Mouse (Mus musculus) forebrain, embryonic 16.5 days (tissue): ENCODE measurements around the gene Fjx1. TPM values are rescaled to one million over a fixed set of nuclear protein-coding genes. Genes with fewer than 3 reads are reported as not detected.
A peak's percentile ranks its signal among the peaks of the same experiment; 100 is the strongest.

Experiments used
- ATAC-seq: fragments of 200-750 bp; cut with Nextera tagmentation; 2 replicates; pipeline ENCODE4 v1.8.0; 2017; ENCODE audit warnings: mild to moderate bottlenecking, moderate library complexity
- H3K27ac ChIP-seq: fragments of 300-500 bp; sonication (generic); 2 replicates; pipeline ENCODE4 v1.5.1; 2014; ENCODE audit warnings: low read length, control low read depth
- H3K27me3 ChIP-seq: fragments of 300-500 bp; sonication (generic); replicated peaks from 2 replicates; pipeline ENCODE4 v1.6.1; 2014; ENCODE audit warnings: low read length; ENCODE audit not compliant: control insufficient read depth, insufficient read depth
- H3K36me3 ChIP-seq: fragments of 300-500 bp; sonication (generic); 2 replicates; pipeline ENCODE4 v1.6.1; 2014; ENCODE audit not compliant: control insufficient read depth, insufficient read depth
- H3K4me1 ChIP-seq: fragments of 300-500 bp; sonication (generic); replicated peaks from 2 replicates; pipeline ENCODE4 v1.6.1; 2014; ENCODE audit warnings: low read length; ENCODE audit not compliant: control insufficient read depth, insufficient read depth
- H3K4me2 ChIP-seq: fragments of 300-500 bp; sonication (generic); 2 replicates; pipeline ENCODE4 v1.6.1; 2014; ENCODE audit warnings: mild to moderate bottlenecking, low read length, control low read depth
- H3K4me3 ChIP-seq: fragments of 300-500 bp; sonication (generic); replicated peaks from 2 replicates; pipeline ENCODE4 v1.5.1; 2014; ENCODE audit warnings: mild to moderate bottlenecking, low read length, control low read depth
- H3K9ac ChIP-seq: fragments of 300-500 bp; sonication (generic); replicated peaks from 2 replicates; pipeline ENCODE4 v1.6.1; 2014; ENCODE audit warnings: low read depth, low read length, control low read depth
- H3K9me3 ChIP-seq: fragments of 300-500 bp; sonication (generic); 2 replicates; pipeline ENCODE4 v1.6.1; 2016; ENCODE audit warnings: low read length; ENCODE audit not compliant: control insufficient read depth
- WGBS: fragments of 180-500 bp; shearing (Covaris S2); extraction: QIAGEN DNeasy Blood & Tissue Kit; methylation state at CpG from one replicate; pipeline ENCODE4 v1.1.7; 2014; 5-methylcytosine and 5-hydroxymethylcytosine counted together
- polyA plus RNA-seq: library from polyadenylated mRNA; unstranded; fragments of >200 nt; fragmentation: Nextera tagmentation; extraction: Ambion mirVana; gene quantifications from 2 replicates; pipeline ENCODE4 v1.2.1, GENCODE M21; 2015

The Fjx1 gene
- polyA plus RNA-seq, 1 experiment from 2014 or later: 26.5 TPM

DNA sequence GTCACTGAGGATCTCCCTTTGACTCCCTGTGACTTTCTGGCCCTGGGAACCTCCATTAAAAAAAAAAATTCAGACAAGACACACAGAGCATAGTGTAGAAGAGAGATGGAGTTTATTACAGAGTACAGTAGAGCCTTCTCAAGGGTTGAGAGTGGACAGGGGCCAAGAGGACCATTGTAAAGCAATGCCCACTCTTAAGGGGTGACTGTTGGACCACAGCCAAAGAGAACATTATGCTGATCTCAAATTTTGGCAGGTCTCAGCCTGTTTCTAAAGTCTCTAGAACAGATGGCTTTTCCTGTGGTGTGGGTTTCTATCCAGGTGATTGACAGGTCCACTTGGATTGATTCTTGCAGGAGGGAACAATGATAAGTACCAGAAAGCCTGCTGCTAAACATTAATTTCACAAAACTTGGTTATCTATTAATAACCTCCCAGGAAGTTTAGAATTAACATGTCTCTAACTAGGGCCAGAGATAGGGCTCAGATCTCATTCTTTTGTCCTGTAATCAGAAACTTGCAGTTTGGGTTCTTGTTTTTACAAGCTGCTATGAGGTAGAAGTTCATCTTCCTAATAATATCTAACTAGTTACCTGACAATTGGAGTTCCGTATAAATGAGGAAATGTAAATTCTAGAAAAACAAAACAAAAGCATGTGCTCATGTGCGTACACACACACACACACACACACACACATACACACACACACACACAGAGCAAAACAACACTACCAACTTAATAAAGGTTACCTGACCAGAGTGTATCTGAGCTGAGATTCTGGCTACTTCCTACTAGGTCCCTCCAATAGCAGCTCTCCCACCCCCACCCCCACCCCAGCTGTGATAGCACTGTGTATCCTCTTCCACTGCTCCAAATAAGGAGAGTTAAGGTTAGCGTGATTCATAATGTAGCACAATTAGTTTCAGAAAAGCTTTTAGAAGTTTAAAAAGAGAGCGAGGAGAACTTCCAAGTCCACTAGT, 45.7 kb downstream of the Fjx1 start:
- Histone ChIP-seq H3K27me3 (no peaks in the 10 kb centered on the region), H3K36me3 (no peaks in the 10 kb centered on the region), H3K4me1 (peaks cover 21% of the 10 kb centered on the region), H3K4me2 (peak overlapping the region; percentile 40), H3K9ac (no peak overlapping the region), H3K4me3 (no peak overlapping the region), H3K27ac (peak overlapping the region; percentile 6; the same call in 1 of the 2 replicates), H3K9me3 (no peaks in the 10 kb centered on the region)
- peak; percentile 89 for ATAC-seq
- 66% methylated on average over 4 of the region's 4 CpGs for WGBS

DNA sequence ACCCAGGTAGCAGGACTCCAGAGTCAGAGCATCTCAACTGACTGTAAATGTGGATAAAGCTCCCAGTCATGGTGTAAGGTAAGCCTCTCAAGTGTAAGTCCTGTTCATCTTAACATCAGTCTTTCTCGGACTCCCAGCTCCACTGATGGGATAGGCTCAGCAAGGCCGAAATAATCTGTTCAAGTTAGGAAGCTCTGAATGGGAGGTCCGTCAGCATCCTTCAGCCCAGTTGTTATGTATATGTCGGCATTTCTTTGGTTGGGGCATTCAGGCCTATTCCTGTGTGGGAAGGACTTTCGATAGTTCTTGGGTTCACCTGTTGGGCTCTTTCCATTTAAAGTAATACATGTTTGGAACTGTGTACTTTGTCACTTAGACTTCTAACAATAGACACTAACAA, 48.3 kb downstream of the Fjx1 start:
- no peaks in the 10 kb centered on the region for H3K27me3 ChIP-seq
- no peak overlapping the region for H3K27ac ChIP-seq
- 83% methylated on average over 5 of the region's 5 CpGs for WGBS
- H3K4me2 ChIP-seq: no peak overlapping the region
- no peaks in the 10 kb centered on the region for H3K9me3 ChIP-seq
- H3K36me3 ChIP-seq: no peaks in the 10 kb centered on the region
- no peak overlapping the region for H3K4me3 ChIP-seq
- peaks cover 37% of the 10 kb centered on the region for H3K4me1 ChIP-seq
- H3K9ac ChIP-seq: no peak overlapping the region
- ATAC-seq: no peak

DNA sequence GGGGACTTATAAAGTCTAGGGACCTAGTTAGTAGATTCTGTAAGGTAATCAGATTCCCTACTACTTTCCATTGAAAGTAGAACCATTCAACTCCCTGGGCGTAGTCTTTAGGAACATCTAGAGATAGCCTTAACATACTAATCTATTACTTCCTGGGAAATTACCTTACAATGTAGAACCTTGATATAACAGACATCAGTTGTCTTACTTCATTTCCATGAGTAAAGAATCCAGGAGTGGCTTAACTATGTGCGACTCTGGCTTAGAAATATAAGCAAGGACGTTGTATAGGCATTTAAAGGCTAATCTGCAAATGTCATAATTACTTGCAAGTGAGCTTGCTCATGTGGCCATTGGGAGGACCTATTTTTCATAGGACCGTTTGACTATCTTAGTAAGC, 49.0 kb downstream of the Fjx1 start:
- no peak overlapping the region for H3K4me2 ChIP-seq
- no peak overlapping the region for H3K9ac ChIP-seq
- no peaks in the 10 kb centered on the region for H3K9me3 ChIP-seq
- H3K4me1 ChIP-seq: peaks cover 39% of the 10 kb centered on the region
- no peaks in the 10 kb centered on the region for H3K36me3 ChIP-seq
- no peak overlapping the region for H3K27ac ChIP-seq
- H3K27me3 ChIP-seq: no peaks in the 10 kb centered on the region
- 91% methylated on average over 4 of the region's 4 CpGs for WGBS
- H3K4me3 ChIP-seq: no peak overlapping the region
- no peak for ATAC-seq

DNA sequence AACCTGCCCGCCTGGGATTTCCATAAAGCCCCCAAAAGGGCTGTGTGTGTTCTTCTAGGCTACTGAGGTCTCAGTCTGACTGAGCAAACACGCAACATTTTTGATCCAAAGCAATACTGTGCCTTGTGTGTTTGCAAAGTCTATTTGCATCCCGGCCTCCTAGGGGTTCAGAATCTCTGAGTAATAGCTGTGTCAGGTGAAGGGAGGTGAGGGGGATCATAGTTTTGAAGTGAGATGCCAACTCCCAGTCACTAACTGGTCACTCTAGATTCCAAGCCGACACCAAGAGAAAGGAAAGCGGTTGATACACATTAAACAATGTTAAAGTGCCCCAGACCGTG, 51.0 kb downstream of the Fjx1 start:
- Histone ChIP-seq H3K4me1 (peaks cover 27% of the 10 kb centered on the region), H3K36me3 (no peaks in the 10 kb centered on the region), H3K4me3 (peak overlapping the region; percentile 73), H3K9ac (peak overlapping the region; percentile 93), H3K27ac (peak overlapping the region; percentile 96), H3K4me2 (peak overlapping the region; percentile 87), H3K27me3 (no peaks in the 10 kb centered on the region), H3K9me3 (no peaks in the 10 kb centered on the region)
- 17% methylated on average over 6 of the region's 6 CpGs for WGBS
- ATAC-seq: no peak

DNA sequence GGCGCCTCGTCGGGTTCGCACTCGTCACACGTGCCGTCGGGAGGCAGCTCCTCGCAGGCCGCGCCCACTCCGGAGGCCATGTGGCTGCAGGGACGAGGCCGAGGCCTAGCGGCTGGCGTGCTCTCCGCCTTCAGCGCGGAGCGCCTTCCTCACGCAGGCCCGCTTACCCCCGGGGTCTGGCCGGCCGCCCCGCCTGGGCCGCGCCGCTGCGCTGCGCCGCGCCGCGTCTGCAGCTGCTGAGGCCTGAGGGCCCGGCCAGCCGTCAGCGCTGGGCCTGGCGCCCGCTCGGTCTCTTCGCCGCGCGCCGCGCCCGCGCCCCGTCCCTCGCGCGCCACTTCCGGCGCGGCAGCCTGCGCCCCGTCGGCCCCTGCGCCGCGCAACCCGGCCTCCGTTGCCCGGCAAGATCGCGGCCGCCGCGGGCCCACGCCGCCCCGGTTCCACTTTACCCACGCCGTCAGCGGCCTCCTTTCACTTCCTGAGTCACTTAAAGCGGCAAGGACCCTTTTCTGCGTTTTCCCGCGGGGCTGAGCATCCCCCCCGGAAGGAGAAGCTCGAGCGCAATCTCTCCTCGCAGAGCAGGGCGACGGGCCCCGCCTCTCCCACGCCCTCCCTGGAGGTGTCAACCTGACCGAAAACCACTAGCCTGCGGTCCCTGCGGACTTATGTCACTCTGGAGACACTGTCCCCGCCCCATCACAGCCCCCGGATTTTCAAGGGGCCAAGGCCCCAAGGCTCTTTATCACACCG, 51.5 kb downstream of the Fjx1 start:
- Histone ChIP-seq H3K9ac (peak overlapping the region; percentile 93), H3K4me3 (peak overlapping the region; percentile 73), H3K9me3 (no peaks in the 10 kb centered on the region), H3K27me3 (no peaks in the 10 kb centered on the region), H3K36me3 (no peaks in the 10 kb centered on the region), H3K27ac (peak overlapping the region; percentile 96), H3K4me1 (peaks cover 23% of the 10 kb centered on the region), H3K4me2 (peak overlapping the region; percentile 87)
- WGBS: under 1% methylated on average over 90 of the region's 94 CpGs
- peak; percentile 92 for ATAC-seq

DNA sequence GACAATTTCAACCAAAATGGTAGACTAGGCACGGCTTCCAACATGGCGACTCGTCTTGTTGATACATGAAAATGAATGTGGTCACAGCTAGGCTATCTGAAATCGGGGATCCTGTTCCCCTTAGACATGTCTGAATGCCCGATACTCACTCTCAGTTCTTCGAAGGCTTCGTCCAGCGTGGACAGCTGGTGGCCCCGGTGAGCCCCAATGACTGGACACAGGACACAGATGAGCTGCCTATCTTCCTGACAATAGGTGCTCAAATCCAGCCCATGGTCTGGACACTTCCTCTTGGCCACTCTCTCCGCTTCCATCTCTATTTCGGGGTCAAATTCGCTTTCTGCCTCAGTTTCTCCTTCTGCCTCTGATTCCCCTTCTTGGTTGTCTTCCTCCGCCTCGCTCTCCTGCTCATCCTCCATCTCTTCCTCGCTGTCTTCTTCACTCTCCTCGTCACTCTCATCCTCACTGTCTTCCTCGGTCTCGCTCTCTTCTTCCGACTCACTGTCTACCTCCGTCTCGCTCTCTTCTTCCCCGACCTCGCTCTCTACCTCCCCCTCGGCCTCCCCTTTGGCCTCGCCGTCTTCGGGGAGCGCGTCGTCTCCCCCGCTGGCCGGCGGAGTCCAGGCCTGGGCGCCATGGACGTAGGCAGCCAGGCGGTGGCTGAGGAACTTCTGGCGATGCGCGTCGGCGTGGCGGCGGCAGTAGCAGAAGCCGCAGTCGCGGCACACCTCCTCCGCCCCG, 52.3 kb downstream of the Fjx1 start:
- 40% methylated on average over 48 of the region's 48 CpGs for WGBS
- no peaks in the 10 kb centered on the region for H3K9me3 ChIP-seq
- peak overlapping the region; percentile 87 for H3K4me2 ChIP-seq
- H3K9ac ChIP-seq: peak overlapping the region; percentile 93
- ATAC-seq: no peak
- H3K4me3 ChIP-seq: peak overlapping the region; percentile 73
- H3K4me1 ChIP-seq: peaks cover 23% of the 10 kb centered on the region
- no peaks in the 10 kb centered on the region for H3K36me3 ChIP-seq
- H3K27ac ChIP-seq: peak overlapping the region; percentile 96
- no peaks in the 10 kb centered on the region for H3K27me3 ChIP-seq

Other genes starting within 250 kb of the Fjx1 start
- gene Trim44, start 44.7 kb downstream of the Fjx1 start, polyA plus RNA-seq: 43.7 and 48.2 TPM in 2 replicates
- gene Pamr1, start 97.5 kb upstream of the Fjx1 start, polyA plus RNA-seq: 2.2 and 2.6 TPM in 2 replicates
- 9.6 and 11.0 TPM in 2 replicates for gene Slc1a2, start 206.2 kb upstream of the Fjx1 start, polyA plus RNA-seq